Mouse (Mus musculus) liver, postnatal 0 days (tissue): ENCODE measurements around the gene Tnni1.

ENCODE experiments used
- CTCF ChIP-seq: sonication (generic); IDR thresholded peaks from 2 replicates; pipeline ENCODE4 v1.5.1; 2016; ENCODE audit warnings: antibody characterized with exemption, low read depth
- EP300 ChIP-seq: IDR thresholded peaks from 2 replicates; pipeline ENCODE4 v1.6.1; 2016; ENCODE audit warnings: antibody characterized with exemption, low read depth, mild to moderate bottlenecking

- peak; percentile 14; the same call in 1 of the 2 replicates for TF ChIP-seq CTCF
- TF ChIP-seq EP300: no peak
These were observed 55.1 kb downstream of the Tnni1 start for GRCm38 (mm10) chr1:135834206-135834859.
